22 mouse cellular contexts compared by ENCODE assay signal in the genomic region with DNA sequence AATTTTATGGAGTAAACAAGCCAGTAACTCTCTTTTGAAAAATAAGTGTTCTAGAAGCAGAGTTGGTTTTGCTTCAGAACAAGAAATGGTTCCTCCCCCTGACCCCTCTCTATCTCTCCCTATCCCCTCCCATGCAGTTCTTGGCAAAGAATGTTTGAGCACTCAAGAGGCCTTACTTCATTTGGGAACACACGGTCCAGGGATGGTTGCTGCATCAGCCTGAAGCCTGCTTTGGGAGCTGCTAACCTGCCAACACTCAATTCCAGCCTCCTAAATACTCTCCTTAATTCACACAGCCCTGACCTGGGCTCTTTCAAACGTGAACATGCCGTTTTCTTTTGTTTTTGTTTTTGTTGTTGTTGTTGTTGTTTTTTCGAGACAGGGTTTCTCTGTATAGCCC. TPM values are rescaled to one million over a fixed set of nuclear protein-coding genes. Genes with fewer than 3 reads are reported as not detected.
"Had no signal": no experiment of that assay in that cellular context is flagged by ENCODE, and none has a peak within 500 bp of the region (broad histone marks: within the 10 kb centered on the region; RNA-seq: fewer than 3 reads in every experiment).

No protein-coding gene starts in this region.

- H3K36me3 ChIP-seq: midbrain, embryonic 10.5 days; midbrain, embryonic 12.5 days; neural tube, embryonic 13.5 days; neural tube, embryonic 15.5 days had no signal

- H3K4me1 ChIP-seq: midbrain, embryonic 12.5 days; neural tube, embryonic 13.5 days; neural tube, embryonic 15.5 days had no signal

- H3K4me3 ChIP-seq: midbrain, embryonic 10.5 days; midbrain, embryonic 12.5 days; myocyte; neural tube, embryonic 13.5 days; neural tube, embryonic 15.5 days had no signal

- H3K4me2 ChIP-seq: lung, embryonic 14.5 days; midbrain, embryonic 12.5 days; neural tube, embryonic 13.5 days; neural tube, embryonic 15.5 days had no signal

- H3K9ac ChIP-seq: liver, embryonic 14.5 days; lung, embryonic 14.5 days; midbrain, embryonic 12.5 days; neural tube, embryonic 13.5 days; neural tube, embryonic 15.5 days had no signal

- DNase-seq: lung, adult 18-20 months; lung, embryonic 14.5 days; lung, postnatal 14 days; lung, postnatal 4 days; midbrain, embryonic 14.5 days; retina, postnatal 1 day; right cerebral cortex, adult 18-20 months; right cerebral cortex, postnatal 25 days; right cerebral cortex, postnatal 4 days; spleen, adult 18-20 months; thymus, adult 18-20 months; thymus, postnatal 14 days; thymus, postnatal 36 days had no signal

- H3K27ac ChIP-seq: liver, embryonic 14.5 days; midbrain, embryonic 10.5 days; midbrain, embryonic 12.5 days; neural tube, embryonic 13.5 days; neural tube, embryonic 15.5 days had no signal

- ATAC-seq: lung, postnatal 0 days; midbrain, embryonic 16.5 days had no signal

- H3K9me3 ChIP-seq: midbrain, embryonic 10.5 days; midbrain, embryonic 12.5 days; neural tube, embryonic 13.5 days; neural tube, embryonic 15.5 days had no signal

- H3K27me3 ChIP-seq: midbrain, embryonic 12.5 days; neural tube, embryonic 13.5 days; neural tube, embryonic 15.5 days had no signal

RNA-seq across cellular contexts. Expression of gene Col17a1, which starts 33.0 kb away (rescaled TPM):
- total RNA-seq: megakaryocyte, adult 5-6 weeks had no signal
